ENCODE assay signal across 8 mouse cellular contexts in genomic region chr14:100211036-100211825, GRCm38 (mm10).
DNase-seq lines count a peak whose midpoint lies in the region.

No protein-coding gene starts in this region.

- intact Hi-C loops in left cerebral cortex, postnatal 36 days (cut with DNase I) = loop anchor here (5.0 kb wide), 1 partner anchor 71 kb away; the partner anchor contains the start of gene Klf12

- DNase-seq in ovary, postnatal 36 days (ENCODE audit: low spot score) = peak; percentile 20
- DNase-seq in ovary, postnatal 14 days (ENCODE audit: low spot score) = no peak
- peak; percentile 62 for DNase-seq in cerebellum, adult 11 months
- DNase-seq in gastrocnemius, adult 8-10 months (ENCODE audit: low spot score in 2 of 2) = peak; percentile 45 to 55
- peak; percentile 83 for DNase-seq in induced T-regulatory cell, adult 2 months (ENCODE audit: low read depth)
- peak; percentile 77 to 79 for DNase-seq in left cerebral cortex, postnatal 36 days (ENCODE audit: low spot score in 2 of 2)
- peak; percentile 89 for DNase-seq in right cerebral cortex, adult 18-20 months
- no peak for DNase-seq in liver

Comparison
In these comparisons a context has a peak if more than half of its experiments do, and no peak if none do; other contexts are left out.
1. DNase-seq: peak in ovary, postnatal 36 days (single experiment), cerebellum, adult 11 months (single experiment), gastrocnemius, adult 8-10 months (2 of 2), induced T-regulatory cell, adult 2 months (single experiment), left cerebral cortex, postnatal 36 days (2 of 2) and right cerebral cortex, adult 18-20 months (single experiment); none in ovary, postnatal 14 days (single experiment) and liver (single experiment).